Mouse (Mus musculus): ENCODE data around the gene Foxp1.

GRCm38 (mm10) chr6:99377716-99378115 lies 144.8 kb downstream of the Foxp1 start:
- no peak for TF ChIP-seq TAL1 (conservative IDR thresholded peaks at IDR 0.05; ENCODE audit: low read depth, low read length)
- no peak for TF ChIP-seq CTCF (IDR thresholded peaks at IDR 0.05; ENCODE audit: low read depth, low read length)
- no peak for TF ChIP-seq GATA1 (IDR thresholded peaks at IDR 0.05; ENCODE audit: borderline replicate concordance, low read length)

Measured in G1E (cell line).